Mouse (Mus musculus) heart, adult 2 months (tissue): Measurements from ENCODE around the gene Nedd8.

ENCODE experiments used
- CTCF ChIP-seq: fragments of 200-600 bp; IDR thresholded peaks from 2 replicates; pipeline ENCODE4 v1.8.1; 2022; ENCODE audit warnings: antibody characterized with exemption, mild to moderate bottlenecking, moderate library complexity
- POLR2A ChIP-seq: fragments of 200-500 bp; IDR thresholded peaks from 2 replicates; pipeline ENCODE4 v1.6.1; 2011; ENCODE audit warnings: mild to moderate bottlenecking, low read depth, low read length, control low read depth; ENCODE audit not compliant: insufficient read depth

GRCm38 (mm10) chr14:55642679-55643059, 29.3 kb downstream of the Nedd8 start:
- TF ChIP-seq CTCF (no peak), POLR2A (no peak)
